Mouse (Mus musculus): ENCODE measurements around the gene Prss57.

DNA sequence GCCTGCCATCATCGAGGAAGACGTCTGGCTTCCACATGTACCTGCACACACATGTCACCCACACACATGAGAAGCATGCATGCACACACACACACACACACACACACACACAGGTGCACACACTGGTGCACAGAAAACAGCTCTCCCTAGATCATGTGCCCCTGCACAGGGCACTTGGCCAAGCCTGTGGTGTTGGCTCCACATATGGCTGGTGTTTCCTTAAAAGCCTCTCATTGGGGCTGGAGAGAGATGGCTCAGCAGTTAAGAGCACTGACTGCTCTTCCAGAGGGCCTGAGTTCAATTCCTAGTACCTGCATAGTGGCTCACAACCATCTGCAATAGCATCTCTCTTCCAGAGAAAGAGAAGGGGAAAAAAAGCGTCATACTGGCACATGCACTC, 40.8 kb upstream of the Prss57 start:
- TF ChIP-seq POLR2A (IDR thresholded peaks at IDR 0.05; ENCODE audit: insufficient read depth, low read depth, low read length) = no peak
- no peak for TF ChIP-seq EP300 (IDR thresholded peaks at IDR 0.05; ENCODE audit: insufficient read depth, low read depth, low read length)
